Mouse (Mus musculus): ENCODE measurements around the gene Zmynd19.
A peak's percentile ranks its signal among the peaks of the same experiment; 100 is the strongest.
"Not testable (repeated sequence)": the region's sequence is repeated elsewhere in the genome, so short reads cannot be mapped to it uniquely, and the experiment has no call there.

The Zmynd19 gene

GRCm38 (mm10) chr2:24944304-24944703 is 5.3 kb upstream of the Zmynd19 start:
- not testable (repeated sequence) for DNase-seq

GRCm38 (mm10) chr2:24950189-24950535 is 570 bp downstream of the Zmynd19 start:
- DNase-seq, result no peak

- DNase-seq, result no peak
These were observed 3.0 kb downstream of the Zmynd19 start for GRCm38 (mm10) chr2:24952537-24953055.

GRCm38 (mm10) chr2:24960910-24961309 is 11.3 kb downstream of the Zmynd19 start:
- no peak for DNase-seq

- peak; percentile 98 for DNase-seq
These were observed 12.9 kb downstream of the Zmynd19 start, which contains the start of gene Dph7 for GRCm38 (mm10) chr2:24962304-24963000. Gene Dph7, plus strand, starts transcription at chr2:24962400.

GRCm38 (mm10) chr2:24970386-24970785 is 20.8 kb downstream of the Zmynd19 start:
- DNase-seq, result no peak

GRCm38 (mm10) chr2:24974452-24974851 is 24.9 kb downstream of the Zmynd19 start:
- DNase-seq, result not testable (repeated sequence)

- DNase-seq, result peak; percentile 100
These were observed 25.5 kb downstream of the Zmynd19 start, which contains the start of gene Mrpl41 for GRCm38 (mm10) chr2:24974906-24975703. Gene Mrpl41, minus strand, starts transcription at chr2:24975098.

GRCm38 (mm10) chr2:24975704-24976297 is 26.2 kb downstream of the Zmynd19 start, which contains the start of gene Pnpla7:
Gene Pnpla7, plus strand, starts transcription at chr2:24976033.
- peak; percentile 99 for DNase-seq

GRCm38 (mm10) chr2:24976960-24977359 is 27.4 kb downstream of the Zmynd19 start:
- no peak for DNase-seq

GRCm38 (mm10) chr2:24987762-24988161 is 38.2 kb downstream of the Zmynd19 start:
- no peak for DNase-seq

- peak; percentile 86 for DNase-seq
These were observed 45.7 kb downstream of the Zmynd19 start for GRCm38 (mm10) chr2:24995332-24995731.

GRCm38 (mm10) chr2:24996471-24996870 is 46.9 kb downstream of the Zmynd19 start:
- DNase-seq, result no peak

GRCm38 (mm10) chr2:25000544-25001235 is 51.1 kb downstream of the Zmynd19 start:
- peak; percentile 35 for DNase-seq

GRCm38 (mm10) chr2:25003946-25004786 is 54.6 kb downstream of the Zmynd19 start:
- no peak for DNase-seq

- DNase-seq, result no peak
These were observed 57.2 kb downstream of the Zmynd19 start for GRCm38 (mm10) chr2:25006767-25007166.

GRCm38 (mm10) chr2:25008250-25008649 is 58.7 kb downstream of the Zmynd19 start:
- DNase-seq, result no peak

Measured in heart, adult 11 months (tissue).